Mouse (Mus musculus) ovary, adult 10 weeks (tissue): Measurements from ENCODE around the gene Slc22a18. TPM values are rescaled to one million over a fixed set of nuclear protein-coding genes. Genes with fewer than 3 reads are reported as not detected.

ENCODE experiments used
- polyA plus RNA-seq: library from polyadenylated mRNA; stranded (reverse); fragments of 350-450 nt; fragmentation: Illumina TruSeq; extraction: RNeasy Lipid Tissue Mini Kit (QIAGEN cat#74804); gene quantifications from one replicate; pipeline ENCODE4 v1.2.3, GENCODE M21; 2014

The Slc22a18 gene
- not detected for polyA plus RNA-seq

DNA sequence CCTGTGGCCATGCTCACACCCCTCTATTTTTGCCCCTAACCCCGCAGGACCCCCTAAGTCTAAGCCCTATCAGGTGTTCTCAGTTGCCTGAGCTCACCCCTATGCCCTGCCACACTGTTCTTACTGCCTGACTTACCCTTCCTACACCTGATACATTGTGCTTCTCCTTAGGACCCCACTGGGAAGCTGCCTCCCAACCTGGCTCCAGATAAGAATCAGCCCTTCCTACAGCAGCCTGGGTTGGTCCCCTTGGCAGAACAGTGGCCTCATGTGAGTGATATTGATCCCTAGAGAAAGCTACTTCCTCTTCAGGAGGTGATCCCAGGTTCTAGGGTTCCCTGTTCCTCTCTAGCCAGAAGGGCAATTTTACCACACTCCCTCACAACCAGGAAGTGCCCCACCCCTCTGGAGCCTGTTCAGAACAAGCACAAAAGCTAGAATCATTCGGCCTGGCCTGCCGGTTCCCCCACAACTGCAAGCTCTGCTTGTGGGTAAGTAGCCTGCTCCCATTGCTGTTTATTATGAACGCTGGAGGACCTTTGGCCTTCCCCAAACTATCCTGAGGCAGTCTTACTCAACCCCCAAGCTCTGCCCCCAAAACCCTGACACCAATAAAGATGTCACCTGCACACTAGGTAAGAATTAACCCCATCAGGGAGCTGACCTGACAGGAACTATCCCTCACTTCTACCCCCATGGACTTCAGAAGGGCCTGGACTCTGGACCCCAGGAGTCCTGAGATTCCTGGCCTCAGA lies at the start of gene Slc22a18:
Gene Slc22a18, plus strand, starts transcription at position 390 of the 755 bp plus-strand sequence.

DNA sequence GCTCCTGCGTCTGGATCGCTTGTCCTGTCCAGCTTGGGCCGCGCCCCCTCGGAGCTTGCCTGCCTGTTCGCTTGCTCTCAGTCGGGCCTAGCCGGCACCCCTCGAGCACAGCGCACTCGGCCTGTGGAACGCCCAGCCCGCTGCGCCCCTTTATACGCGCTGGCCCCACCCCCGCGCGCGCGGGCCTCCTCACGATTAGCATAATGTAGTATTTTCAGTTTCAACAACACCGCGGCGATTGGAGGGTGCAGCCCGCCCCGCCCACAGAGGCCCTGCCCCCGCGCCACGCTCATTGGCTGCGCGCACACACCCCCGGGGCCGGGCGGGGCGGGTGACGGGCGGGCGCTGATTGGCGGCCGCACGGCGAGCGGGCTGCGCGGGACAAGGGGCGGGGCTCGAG lies 12.7 kb upstream of the Slc22a18 start, which contains the start of gene Cdkn1c:
Gene Cdkn1c, minus strand, starts transcription at position 177 of the 400 bp plus-strand sequence.

DNA sequence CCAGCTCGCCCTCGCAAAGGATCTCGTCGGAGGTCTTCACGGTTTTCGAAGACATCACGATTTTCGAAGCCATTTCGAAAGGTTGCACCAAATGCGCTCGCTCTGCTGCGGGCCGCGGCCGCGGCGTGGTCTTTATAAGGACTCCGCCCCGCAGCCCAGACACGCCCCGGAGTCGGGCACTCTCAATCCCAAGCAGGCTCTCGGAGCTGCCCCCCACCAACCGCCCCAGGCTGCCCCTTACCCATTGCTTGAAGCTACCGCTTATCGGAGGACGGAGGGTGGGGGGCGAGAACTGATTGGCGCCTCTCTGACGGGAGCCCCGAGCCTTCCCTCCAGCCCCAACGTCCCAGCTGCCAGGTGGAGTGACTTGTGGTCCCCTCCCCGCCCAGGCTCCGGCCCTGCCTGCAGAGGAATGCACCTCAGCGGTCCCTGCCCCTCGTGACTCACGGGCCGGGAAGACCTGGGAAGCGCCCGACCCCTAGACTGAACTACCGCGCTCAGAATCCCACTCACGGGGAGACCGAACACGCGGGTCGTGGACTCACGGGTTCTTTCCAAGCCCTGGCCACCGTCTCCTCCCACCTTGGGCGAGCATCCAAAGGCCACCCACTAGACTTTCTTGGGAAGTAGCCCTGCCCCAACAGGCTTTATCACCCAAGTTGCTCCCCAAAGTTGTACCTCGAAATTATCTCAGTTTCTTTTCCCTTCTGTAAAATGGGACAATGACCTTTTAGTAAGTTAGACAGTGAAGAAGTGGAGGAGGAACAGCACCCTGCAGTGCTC lies 29.1 kb downstream of the Slc22a18 start, which contains the start of gene Phlda2:
Gene Phlda2, minus strand, starts transcription at position 733 of the 783 bp plus-strand sequence.

Other genes starting within 250 kb of the Slc22a18 start
- 33.8 TPM for gene Cdkn1c, start 12.7 kb upstream of the Slc22a18 start, polyA plus RNA-seq
- not detected for gene Phlda2, start 29.4 kb downstream of the Slc22a18 start, polyA plus RNA-seq
- 135 TPM for gene Nap1l4, start 75.4 kb downstream of the Slc22a18 start, polyA plus RNA-seq
- gene Cars, start 126.4 kb downstream of the Slc22a18 start, polyA plus RNA-seq, result 17.6 TPM
- 0.88 TPM for gene Tnfrsf26, start 155.0 kb downstream of the Slc22a18 start, polyA plus RNA-seq
- 8.1 TPM for gene Tnfrsf22, start 175.9 kb downstream of the Slc22a18 start, polyA plus RNA-seq
- gene Tnfrsf23, start 212.1 kb downstream of the Slc22a18 start, polyA plus RNA-seq, result 2.8 TPM